Comparison of ENCODE assay signal across 9 mouse cellular contexts in genomic region chr9:111439836-111440201, GRCm38 (mm10). TPM values are rescaled to one million over a fixed set of nuclear protein-coding genes. Genes with fewer than 3 reads are reported as not detected.
DNase-seq lines count a peak whose midpoint lies in the region; ATAC-seq lines count a peak whose summit lies in the region.
"Had no signal": no experiment of that assay in that cellular context is flagged by ENCODE, and none has a peak within 500 bp of the region (broad histone marks: within the 10 kb centered on the region; RNA-seq: fewer than 3 reads in every experiment).

No protein-coding gene starts in this region.

- no peaks in the 10 kb centered on the region for H3K36me3 ChIP-seq in embryonic facial prominence, embryonic 13.5 days
- H3K36me3 ChIP-seq in embryonic facial prominence, embryonic 10.5 days (replicated peaks): no peaks in the 10 kb centered on the region
- no peaks in the 10 kb centered on the region for H3K36me3 ChIP-seq in kidney, embryonic 15.5 days
- H3K36me3 ChIP-seq in forebrain, embryonic 16.5 days (ENCODE audit: control insufficient read depth, insufficient read depth): no peaks in the 10 kb centered on the region
- H3K36me3 ChIP-seq in midbrain, embryonic 15.5 days (replicated peaks): no peaks in the 10 kb centered on the region
- H3K36me3 ChIP-seq in liver, embryonic 12.5 days: no peaks in the 10 kb centered on the region

- ATAC-seq in embryonic facial prominence, embryonic 13.5 days (ENCODE audit: insufficient number of reproducible peaks, insufficient read depth, low FRiP score, low TSS enrichment, low read depth): no peak
- ATAC-seq in kidney, embryonic 15.5 days (replicated peaks; ENCODE audit: low FRiP score): 0 out of 2 replicates have a peak, but pooled peaks have one; percentile 19
- ATAC-seq in forebrain, embryonic 16.5 days: no peak
- no peak for ATAC-seq in midbrain, embryonic 15.5 days (replicated peaks)
- no peak for ATAC-seq in liver, embryonic 12.5 days

- WGBS in embryonic facial prominence, embryonic 13.5 days: 41% methylated on average over 8 of the region's 8 CpGs
- 55% methylated on average over 8 of the region's 8 CpGs for WGBS in embryonic facial prominence, embryonic 10.5 days
- WGBS in kidney, embryonic 15.5 days: 49% methylated on average over 8 of the region's 8 CpGs
- 57% methylated on average over 8 of the region's 8 CpGs for WGBS in forebrain, embryonic 16.5 days
- WGBS in midbrain, embryonic 15.5 days: 50% methylated on average over 8 of the region's 8 CpGs
- 42% methylated on average over 8 of the region's 8 CpGs for WGBS in liver, embryonic 12.5 days (ENCODE audit: insufficient replicate concordance)

- H3K27me3 ChIP-seq in embryonic facial prominence, embryonic 13.5 days: peaks cover 37% of the 10 kb centered on the region
- peaks cover 55% of the 10 kb centered on the region for H3K27me3 ChIP-seq in embryonic facial prominence, embryonic 10.5 days (replicated peaks; ENCODE audit: low read depth, poor library complexity, severe bottlenecking)
- H3K27me3 ChIP-seq in kidney, embryonic 15.5 days: peaks cover 30% of the 10 kb centered on the region
- H3K27me3 ChIP-seq in forebrain, embryonic 16.5 days (replicated peaks; ENCODE audit: control insufficient read depth, insufficient read depth, low read length): peaks cover 4% of the 10 kb centered on the region; the same call in 1 of the 2 replicates
- 0 out of 2 replicates have a peak, but pooled peaks cover 18% of the 10 kb centered on the region for H3K27me3 ChIP-seq in midbrain, embryonic 15.5 days (replicated peaks)
- peaks cover 58% of the 10 kb centered on the region for H3K27me3 ChIP-seq in liver, embryonic 12.5 days (replicated peaks)

- peaks cover 20% of the 10 kb centered on the region for H3K4me1 ChIP-seq in embryonic facial prominence, embryonic 13.5 days
- H3K4me1 ChIP-seq in embryonic facial prominence, embryonic 10.5 days: peaks cover 16% of the 10 kb centered on the region
- peaks cover 8% of the 10 kb centered on the region for H3K4me1 ChIP-seq in kidney, embryonic 15.5 days
- H3K4me1 ChIP-seq in forebrain, embryonic 16.5 days (replicated peaks; ENCODE audit: control insufficient read depth, insufficient read depth, low read length): peaks cover 7% of the 10 kb centered on the region
- peaks cover 5% of the 10 kb centered on the region; the same call in 1 of the 2 replicates for H3K4me1 ChIP-seq in midbrain, embryonic 15.5 days
- H3K4me1 ChIP-seq in liver, embryonic 12.5 days: peaks cover 8% of the 10 kb centered on the region; the same call in 1 of the 2 replicates

- no peak overlapping the region for H3K9ac ChIP-seq in embryonic facial prominence, embryonic 13.5 days
- H3K9ac ChIP-seq in kidney, embryonic 15.5 days: no peak overlapping the region
- no peak overlapping the region for H3K9ac ChIP-seq in forebrain, embryonic 16.5 days (replicated peaks; ENCODE audit: low read depth, low read length)
- H3K9ac ChIP-seq in midbrain, embryonic 15.5 days: no peak overlapping the region
- no peak overlapping the region for H3K9ac ChIP-seq in liver, embryonic 12.5 days

- DNase-seq in embryonic facial prominence, embryonic 10.5 days (ENCODE audit: low spot score): no peak
- DNase-seq in kidney, postnatal 25 days: no peak
- no peak for DNase-seq in adrenal gland, postnatal 14 days
- DNase-seq: lung, embryonic 14.5 days had no signal

- H3K9me3 ChIP-seq in embryonic facial prominence, embryonic 13.5 days: no peaks in the 10 kb centered on the region
- H3K9me3 ChIP-seq in embryonic facial prominence, embryonic 10.5 days: no peaks in the 10 kb centered on the region
- H3K9me3 ChIP-seq in kidney, embryonic 15.5 days (replicated peaks): no peaks in the 10 kb centered on the region
- no peaks in the 10 kb centered on the region for H3K9me3 ChIP-seq in forebrain, embryonic 16.5 days (ENCODE audit: control insufficient read depth, low read length)
- H3K9me3 ChIP-seq in midbrain, embryonic 15.5 days: no peaks in the 10 kb centered on the region
- H3K9me3 ChIP-seq in liver, embryonic 12.5 days (replicated peaks): no peaks in the 10 kb centered on the region

- peak overlapping the region; percentile 79 for H3K4me2 ChIP-seq in embryonic facial prominence, embryonic 13.5 days
- H3K4me2 ChIP-seq in kidney, embryonic 15.5 days: peak overlapping the region; percentile 90
- H3K4me2 ChIP-seq in forebrain, embryonic 16.5 days (ENCODE audit: low read length): peak overlapping the region; percentile 69
- peak overlapping the region; percentile 70 for H3K4me2 ChIP-seq in midbrain, embryonic 15.5 days
- no peak overlapping the region for H3K4me2 ChIP-seq in liver, embryonic 12.5 days

- H3K4me3 ChIP-seq in embryonic facial prominence, embryonic 13.5 days: peak overlapping the region; percentile 55
- no peak overlapping the region for H3K4me3 ChIP-seq in embryonic facial prominence, embryonic 10.5 days
- H3K4me3 ChIP-seq in kidney, embryonic 15.5 days (replicated peaks): peak overlapping the region; percentile 58
- peak overlapping the region; percentile 55 for H3K4me3 ChIP-seq in forebrain, embryonic 16.5 days (replicated peaks; ENCODE audit: low read length)
- H3K4me3 ChIP-seq in midbrain, embryonic 15.5 days: peak overlapping the region; percentile 54
- H3K4me3 ChIP-seq in liver, embryonic 12.5 days: no peak overlapping the region

- H3K27ac ChIP-seq in embryonic facial prominence, embryonic 13.5 days: no peak overlapping the region
- no peak overlapping the region for H3K27ac ChIP-seq in embryonic facial prominence, embryonic 10.5 days (replicated peaks)
- no peak overlapping the region for H3K27ac ChIP-seq in kidney, embryonic 15.5 days
- H3K27ac ChIP-seq in forebrain, embryonic 16.5 days (ENCODE audit: low read length): no peak overlapping the region
- H3K27ac ChIP-seq in midbrain, embryonic 15.5 days: no peak overlapping the region
- no peak overlapping the region for H3K27ac ChIP-seq in liver, embryonic 12.5 days

RNA-seq across cellular contexts. Expression of gene Dclk3, which starts 0.9 kb away (rescaled TPM):
- 4.4 and 5.6 TPM in 2 replicates for polyA plus RNA-seq in embryonic facial prominence, embryonic 13.5 days (2015; fragmentation: Nextera tagmentation; extraction: Ambion mirVana)
- polyA plus RNA-seq in embryonic facial prominence, embryonic 10.5 days (2016; fragmentation: Nextera tagmentation; extraction: Ambion mirVana): 0.18 and 0.64 TPM in 2 replicates
- 3.2 TPM in 2 replicates for polyA plus RNA-seq in kidney, embryonic 15.5 days (2015; fragmentation: Nextera tagmentation; extraction: Ambion mirVana)
- 5.6 and 8.3 TPM in 2 replicates for polyA plus RNA-seq in forebrain, embryonic 16.5 days (2015; fragmentation: Nextera tagmentation; extraction: Ambion mirVana)
- polyA plus RNA-seq in midbrain, embryonic 15.5 days (2015; fragmentation: Nextera tagmentation; extraction: Ambion mirVana): 5.9 and 6.8 TPM in 2 replicates
- 1.2 and 1.5 TPM in 2 replicates for total RNA-seq in adrenal gland, postnatal 14 days (2021)
- 0.07 and 0.13 TPM in 2 replicates for polyA plus RNA-seq in liver, embryonic 12.5 days (2016; fragmentation: Nextera tagmentation; extraction: Ambion mirVana)
- polyA plus RNA-seq: lung, embryonic 14.5 days had no signal

Comparison
In these comparisons a context has a peak if more than half of its experiments do, and no peak if none do; other contexts are left out.
1. H3K4me3 ChIP-seq: peak in embryonic facial prominence, embryonic 13.5 days (single experiment), kidney, embryonic 15.5 days (single experiment), forebrain, embryonic 16.5 days (single experiment) and midbrain, embryonic 15.5 days (single experiment); none in embryonic facial prominence, embryonic 10.5 days (single experiment) and liver, embryonic 12.5 days (single experiment).